Mouse (Mus musculus): ENCODE data around the gene Hivep3.

Gene Hivep3

GRCm38 (mm10) chr4:119903328-119903727, 169.7 kb downstream of the Hivep3 start:
- in situ Hi-C loops (cut with MboI, MseI): no loop called here

GRCm38 (mm10) chr4:119903806-119904205, 170.2 kb downstream of the Hivep3 start:
- in situ Hi-C loops (cut with MboI, MseI): no loop called here

GRCm38 (mm10) chr4:119904296-119904695, 170.7 kb downstream of the Hivep3 start:
- in situ Hi-C loops (cut with MboI, MseI): no loop called here

GRCm38 (mm10) chr4:119907106-119907505, 173.5 kb downstream of the Hivep3 start:
- in situ Hi-C loops (cut with MboI, MseI): no loop called here

GRCm38 (mm10) chr4:119911071-119911904, 177.7 kb downstream of the Hivep3 start:
- in situ Hi-C loops (cut with MboI, MseI): no loop called here

GRCm38 (mm10) chr4:119912216-119912615, 178.6 kb downstream of the Hivep3 start:
- in situ Hi-C loops (cut with MboI, MseI): no loop called here

- in situ Hi-C loops (cut with MboI, MseI): no loop called here
Measured at GRCm38 (mm10) chr4:119914194-119914593, 180.6 kb downstream of the Hivep3 start.

GRCm38 (mm10) chr4:119915069-119915468, 181.5 kb downstream of the Hivep3 start:
- in situ Hi-C loops (cut with MboI, MseI): no loop called here

- in situ Hi-C loops (cut with MboI, MseI): no loop called here
Measured at GRCm38 (mm10) chr4:119917502-119917901, 183.9 kb downstream of the Hivep3 start.

- in situ Hi-C loops (cut with MboI, MseI): no loop called here
Measured at GRCm38 (mm10) chr4:119919349-119919748, 185.8 kb downstream of the Hivep3 start.

- in situ Hi-C loops (cut with MboI, MseI): loop anchor here (5.0 kb wide), 2 partner anchors 111 to 186 kb away; no protein-coding TSS in a partner anchor
Measured at GRCm38 (mm10) chr4:119921022-119921717, 187.6 kb downstream of the Hivep3 start.

- in situ Hi-C loops (cut with MboI, MseI): loop anchor here (5.0 kb wide), 2 partner anchors 111 to 186 kb away; no protein-coding TSS in a partner anchor
Measured at GRCm38 (mm10) chr4:119921723-119922266, 188.2 kb downstream of the Hivep3 start.

GRCm38 (mm10) chr4:119922945-119923344, 189.4 kb downstream of the Hivep3 start:
- in situ Hi-C loops (cut with MboI, MseI): loop anchor here (5.0 kb wide), 2 partner anchors 109 to 184 kb away; no protein-coding TSS in a partner anchor

- in situ Hi-C loops (cut with MboI, MseI): loop anchor here (5.0 kb wide), 2 partner anchors 109 to 184 kb away; no protein-coding TSS in a partner anchor
Measured at GRCm38 (mm10) chr4:119923410-119923809, 189.8 kb downstream of the Hivep3 start.

GRCm38 (mm10) chr4:119925052-119925451, 191.5 kb downstream of the Hivep3 start:
- in situ Hi-C loops (cut with MboI, MseI): no loop called here

- in situ Hi-C loops (cut with MboI, MseI): no loop called here
Measured at GRCm38 (mm10) chr4:119931923-119932322, 198.3 kb downstream of the Hivep3 start.

GRCm38 (mm10) chr4:119932549-119933257, 199.1 kb downstream of the Hivep3 start:
- in situ Hi-C loops (cut with MboI, MseI): no loop called here

GRCm38 (mm10) chr4:119934901-119935300, 201.3 kb downstream of the Hivep3 start:
- in situ Hi-C loops (cut with MboI, MseI): no loop called here

GRCm38 (mm10) chr4:119937876-119938275, 204.3 kb downstream of the Hivep3 start:
- in situ Hi-C loops (cut with MboI, MseI): no loop called here

GRCm38 (mm10) chr4:119938518-119938917, 204.9 kb downstream of the Hivep3 start:
- in situ Hi-C loops (cut with MboI, MseI): no loop called here

- in situ Hi-C loops (cut with MboI, MseI): no loop called here
Measured at GRCm38 (mm10) chr4:119939786-119940185, 206.2 kb downstream of the Hivep3 start.
